Mouse (Mus musculus): Measurements from ENCODE around the gene D2hgdh.
"Not testable (repeated sequence)": the region's sequence is repeated elsewhere in the genome, so short reads cannot be mapped to it uniquely, and the experiment has no call there.

D2hgdh gene

GRCm38 (mm10) chr1:93826540-93826835, 1.8 kb downstream of the D2hgdh start:
- no peak for DNase-seq (ENCODE audit: low read depth, low spot score)

DNA sequence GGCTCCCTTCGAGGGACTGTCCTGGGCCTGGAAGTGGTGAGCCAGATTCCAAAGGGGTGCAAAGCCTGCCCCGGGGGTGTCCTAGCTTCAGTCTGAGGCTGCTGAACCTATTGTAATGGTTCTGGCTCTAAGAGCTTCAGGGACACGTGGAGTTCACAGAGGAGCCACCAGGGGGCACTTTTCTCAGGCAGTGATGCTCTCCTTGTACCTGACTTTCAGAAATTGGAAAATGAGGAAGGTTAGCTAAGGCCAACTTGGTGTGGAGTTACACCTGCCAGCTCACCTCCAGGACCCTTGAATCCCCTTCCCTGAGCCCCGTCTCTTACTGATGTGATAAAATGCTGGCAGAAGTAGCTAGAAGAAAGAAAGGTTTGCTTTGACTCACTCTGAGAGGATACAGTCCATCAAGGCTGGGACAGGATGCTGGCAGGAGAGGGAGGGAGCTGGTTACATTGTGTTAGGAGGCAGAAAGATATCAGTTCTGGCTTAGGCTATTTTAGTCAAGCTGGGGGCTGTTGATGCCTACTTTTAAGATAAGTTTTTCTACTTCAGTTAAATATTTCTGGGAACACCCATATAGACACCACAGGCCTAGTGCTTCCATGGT, 8.1 kb downstream of the D2hgdh start:
- DNase-seq (ENCODE audit: low read depth, low spot score), result not testable (repeated sequence)

DNA sequence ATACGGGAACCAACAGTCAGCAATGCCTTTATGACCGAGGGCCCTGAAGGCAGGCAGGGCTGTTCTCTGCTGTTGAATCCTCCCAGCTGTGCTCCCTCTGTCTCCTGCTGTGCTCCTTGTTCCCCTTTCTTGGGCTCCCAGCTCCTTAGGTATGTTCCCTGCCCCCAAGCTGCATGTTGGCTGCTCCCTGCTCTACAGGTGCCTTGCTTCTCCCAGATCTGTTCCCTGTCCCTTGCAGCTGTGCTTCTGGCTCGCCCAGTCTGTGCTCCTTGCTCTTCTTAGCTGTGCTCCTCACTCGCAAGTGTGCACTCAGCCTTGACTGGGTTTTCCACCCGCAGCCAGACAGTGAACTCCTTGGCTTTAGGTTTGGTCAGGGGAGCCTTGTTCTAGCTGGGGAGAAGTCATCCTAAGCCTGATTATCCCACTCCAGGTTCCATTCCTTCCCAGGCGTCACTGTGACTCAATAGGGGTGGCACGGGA, 10.0 kb downstream of the D2hgdh start:
- no peak for DNase-seq (ENCODE audit: low read depth, low spot score)

- DNase-seq (ENCODE audit: low read depth, low spot score), result no peak
These were observed 10.5 kb downstream of the D2hgdh start for GRCm38 (mm10) chr1:93835211-93835610.

GRCm38 (mm10) chr1:93835876-93836531, 11.3 kb downstream of the D2hgdh start:
- peak; percentile 32 for DNase-seq (ENCODE audit: low read depth, low spot score)

GRCm38 (mm10) chr1:93836532-93836913, 11.8 kb downstream of the D2hgdh start:
- no peak for DNase-seq (ENCODE audit: low read depth, low spot score)

DNA sequence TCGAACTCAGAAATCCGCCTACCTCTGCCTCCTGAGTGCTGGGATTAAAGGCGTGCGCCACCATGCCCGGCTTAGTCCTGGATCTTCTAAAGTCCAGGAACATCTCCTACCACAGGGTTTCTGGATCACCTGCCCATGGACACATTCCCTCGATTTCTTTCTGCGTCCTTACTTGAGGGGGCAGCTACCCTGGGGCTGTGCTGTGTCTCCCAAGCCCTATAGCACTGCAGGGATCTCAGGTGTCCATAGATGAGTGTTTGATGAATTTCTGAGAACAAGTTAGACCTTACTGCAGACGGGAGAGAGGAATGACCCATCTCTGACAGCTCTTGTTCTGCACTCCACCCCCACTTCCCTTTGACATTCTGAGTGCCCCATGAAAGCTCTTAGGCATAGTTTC, 12.6 kb downstream of the D2hgdh start:
- no peak for DNase-seq (ENCODE audit: low read depth, low spot score)

DNA sequence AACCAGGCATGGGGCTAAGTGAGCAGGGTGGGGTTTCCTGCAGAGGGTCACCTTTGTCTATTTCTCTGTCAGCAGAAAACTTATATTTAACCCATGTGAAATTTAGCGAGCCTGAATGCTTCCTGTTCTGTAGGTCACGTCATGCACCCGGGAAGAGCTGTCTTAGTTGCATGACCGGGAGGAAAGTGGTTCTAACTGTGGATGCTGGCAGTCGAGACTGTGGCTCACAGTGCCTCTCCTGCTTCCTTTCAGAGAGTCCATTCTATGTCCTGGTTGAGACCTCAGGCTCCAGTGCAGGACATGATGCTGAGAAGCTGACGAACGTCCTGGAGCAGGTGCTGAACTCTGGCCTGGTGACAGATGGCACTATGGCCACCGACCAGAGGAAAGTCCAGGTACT, 13.9 kb downstream of the D2hgdh start:
- DNase-seq (ENCODE audit: low read depth, low spot score), result not testable (repeated sequence)

DNA sequence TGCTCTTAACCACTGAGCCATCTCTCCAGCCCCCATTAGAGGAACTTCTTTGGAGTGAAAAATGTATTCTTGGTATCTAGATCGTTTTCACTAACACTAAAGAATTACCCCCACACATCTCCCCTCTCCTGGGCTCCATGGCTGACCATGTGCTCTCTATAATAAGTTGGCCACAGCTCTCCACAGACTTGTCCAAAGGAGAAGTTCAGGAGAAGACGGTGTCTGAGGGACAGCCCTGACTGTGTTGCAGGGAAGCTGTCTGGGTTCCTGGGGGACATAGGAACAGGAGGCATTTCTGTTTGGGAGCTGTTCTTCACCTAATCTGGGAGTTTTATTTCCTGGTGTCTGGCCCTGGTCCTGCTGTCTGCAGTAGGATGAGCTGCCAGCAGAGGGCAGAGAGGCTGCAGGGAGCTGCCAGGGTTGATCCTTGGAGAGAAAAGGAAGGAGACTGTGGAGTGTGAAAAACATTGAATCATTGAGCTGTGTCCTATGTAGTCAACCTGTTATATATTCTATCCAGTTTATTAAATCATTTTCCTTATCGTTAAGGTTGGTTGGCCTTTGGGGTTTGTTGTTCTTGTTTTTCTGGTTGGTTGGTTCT, 21.2 kb downstream of the D2hgdh start:
- DNase-seq (ENCODE audit: low read depth, low spot score), result not testable (repeated sequence)

DNA sequence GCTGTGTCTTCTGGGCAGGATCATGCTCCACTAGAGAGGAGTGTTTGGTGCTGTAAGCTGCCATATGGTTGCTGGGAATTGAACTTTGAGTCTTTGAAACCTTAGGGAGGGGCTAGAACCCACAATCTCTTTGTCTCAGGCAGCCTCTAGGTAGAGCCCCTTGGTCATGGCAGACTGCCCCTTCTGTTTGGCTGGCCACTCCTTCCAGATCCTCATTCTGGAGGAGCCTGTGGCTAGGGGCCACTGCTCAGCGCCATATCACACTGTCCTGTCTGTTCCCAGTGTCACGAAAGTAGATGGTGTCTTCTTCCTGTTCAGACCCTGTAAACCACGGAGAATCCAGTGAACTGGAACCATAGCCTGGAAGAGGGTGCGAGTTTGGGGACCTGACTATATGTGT, 31.1 kb downstream of the D2hgdh start:
- not testable (repeated sequence) for DNase-seq (ENCODE audit: low read depth, low spot score)

DNA sequence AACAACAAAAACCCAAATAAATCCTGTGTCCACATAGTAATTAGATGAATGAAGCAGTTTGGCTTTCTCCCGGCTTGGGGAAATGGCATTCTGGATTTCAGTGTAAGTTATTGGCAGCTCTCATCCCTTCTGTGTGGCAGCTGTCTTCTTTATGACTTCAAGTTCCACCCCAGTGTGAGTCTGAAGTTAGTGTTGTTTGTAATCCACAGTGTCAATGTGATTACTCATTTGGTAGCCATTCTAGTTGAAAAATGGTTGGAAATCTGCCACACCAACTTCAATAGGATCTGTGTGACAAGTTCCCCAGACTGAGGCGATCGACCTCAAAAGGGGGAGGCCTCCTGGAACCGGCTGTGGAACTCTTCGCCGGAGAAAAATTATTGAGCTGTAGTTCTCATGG, 32.7 kb downstream of the D2hgdh start:
- peak; percentile 44 for DNase-seq (ENCODE audit: low read depth, low spot score)

DNA sequence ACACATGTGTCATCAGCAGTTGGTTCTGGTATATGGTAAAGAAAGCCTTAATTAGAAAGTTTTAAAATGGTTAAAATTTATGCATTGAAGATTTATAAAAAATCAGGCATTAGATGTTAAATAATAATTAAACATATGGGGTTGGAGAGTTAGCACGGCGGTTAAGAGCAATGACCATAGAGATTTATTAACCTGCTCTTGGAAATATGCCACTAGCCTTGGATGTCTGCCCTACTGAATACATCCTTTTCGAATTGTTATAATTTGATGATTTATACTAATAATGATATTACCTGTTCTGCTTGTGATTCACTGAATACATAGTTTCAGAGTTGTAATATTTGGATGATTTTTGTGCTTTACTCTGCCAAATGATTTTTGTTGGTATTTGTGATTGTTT, 33.3 kb downstream of the D2hgdh start:
- no peak for DNase-seq (ENCODE audit: low read depth, low spot score)

DNA sequence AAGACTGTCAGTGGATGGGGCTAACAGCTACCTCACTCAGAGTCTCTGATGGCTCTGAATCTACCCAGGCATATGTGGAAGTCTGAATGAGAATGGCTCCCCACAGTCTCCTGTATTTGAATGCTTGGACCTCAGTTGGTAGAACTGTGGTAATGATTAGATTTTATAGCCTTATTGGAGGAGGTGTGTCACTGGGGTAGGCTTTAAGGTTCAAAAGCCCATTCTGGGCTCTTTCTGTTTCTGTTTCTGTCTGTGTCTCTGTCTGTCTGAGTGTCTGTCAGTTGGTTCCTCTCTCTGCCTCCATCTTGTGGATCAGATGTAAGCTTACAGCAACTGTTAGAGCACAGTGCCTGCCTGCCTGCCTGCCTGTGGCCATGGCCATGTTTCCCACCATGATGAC, 34.9 kb downstream of the D2hgdh start:
- DNase-seq (ENCODE audit: low read depth, low spot score), result no peak

- DNase-seq (ENCODE audit: low read depth, low spot score), result not testable (repeated sequence)
These were observed 36.3 kb downstream of the D2hgdh start, which contains the start of gene Gal3st2 for GRCm38 (mm10) chr1:93861048-93861447. Gene Gal3st2 (plus strand): TSS chr1:93861306.

DNA sequence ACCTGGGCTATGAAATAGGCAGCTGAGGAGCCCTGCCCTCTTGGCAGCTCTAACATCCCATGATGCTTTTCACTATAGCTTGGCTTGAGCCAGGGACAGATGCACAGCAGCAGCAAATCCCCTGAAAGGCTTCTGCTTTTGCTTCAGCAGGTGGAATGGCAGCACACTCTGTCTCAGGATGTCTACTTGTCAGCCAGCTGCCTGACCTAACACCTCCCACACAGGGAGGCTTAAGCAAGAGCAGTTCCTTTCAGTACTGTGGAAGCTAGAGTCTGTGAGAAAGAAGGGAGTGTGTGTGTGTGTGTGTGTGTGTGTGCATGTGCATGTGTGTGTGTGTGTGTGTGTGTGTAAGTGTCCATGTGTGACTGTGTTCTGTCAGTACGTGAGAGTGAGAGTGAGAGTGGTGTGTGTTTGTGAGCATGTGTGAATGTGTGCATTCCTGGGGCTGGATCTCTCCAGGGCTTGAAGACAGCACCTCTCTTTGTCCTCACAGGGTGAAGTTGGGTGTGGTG, 46.9 kb downstream of the D2hgdh start:
- DNase-seq (ENCODE audit: low read depth, low spot score), result not testable (repeated sequence)

- peak; percentile 22 for DNase-seq (ENCODE audit: low read depth, low spot score)
These were observed 49.7 kb downstream of the D2hgdh start for GRCm38 (mm10) chr1:93874405-93874804.

- not testable (repeated sequence) for DNase-seq (ENCODE audit: low read depth, low spot score)
These were observed 57.1 kb downstream of the D2hgdh start for GRCm38 (mm10) chr1:93881778-93882177.

DNA sequence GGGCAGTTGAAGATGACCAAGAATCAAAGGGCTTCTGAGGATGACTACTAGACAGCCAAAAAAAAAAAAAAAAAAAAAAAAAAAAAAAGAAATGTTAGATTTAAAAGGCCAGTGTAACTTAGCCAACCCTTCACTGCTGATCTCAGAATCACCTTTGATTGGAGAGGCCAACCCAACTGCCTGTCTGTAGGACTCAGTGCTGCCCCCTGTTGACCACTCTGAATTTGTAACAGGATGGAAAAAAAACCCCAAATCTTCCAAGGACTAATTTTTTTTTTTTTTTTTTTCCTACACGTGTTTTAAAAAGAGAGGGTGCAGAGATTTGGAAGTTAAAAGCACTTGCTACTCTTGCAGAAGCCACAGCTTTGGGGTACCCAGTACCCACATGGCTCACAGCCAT, 66.2 kb downstream of the D2hgdh start:
- DNase-seq (ENCODE audit: low read depth, low spot score), result peak; percentile 12

GRCm38 (mm10) chr1:93897395-93897794, 72.7 kb downstream of the D2hgdh start:
- DNase-seq (ENCODE audit: low read depth, low spot score), result not testable (repeated sequence)

GRCm38 (mm10) chr1:93901291-93901690, 76.6 kb downstream of the D2hgdh start:
- DNase-seq (ENCODE audit: low read depth, low spot score), result not testable (repeated sequence)

Measured in brain, adult 2 months (tissue).